Mouse (Mus musculus): ENCODE data around the gene Srprb. TPM values are rescaled to one million over a fixed set of nuclear protein-coding genes. Genes with fewer than 3 reads are reported as not detected.

The Srprb gene
- polyA plus RNA-seq, 1 experiment from 2014 or later, result 55.1 TPM

GRCm38 (mm10) chr9:103205786-103206185 is 3.8 kb upstream of the Srprb start:
- Histone ChIP-seq H3K9ac (replicated peaks) (no peak overlapping the region), H3K27me3 (no peaks in the 10 kb centered on the region), H3K9me3 (no peaks in the 10 kb centered on the region), H3K4me2 (replicated peaks) (no peak overlapping the region), H3K4me3 (replicated peaks) (no peak overlapping the region), H3K4me1 (replicated peaks) (peaks cover 14% of the 10 kb centered on the region), H3K36me3 (no peaks in the 10 kb centered on the region), H3K27ac (no peak overlapping the region)
- WGBS, result 94% methylated on average over 5 of the region's 5 CpGs
- ATAC-seq, result no peak

GRCm38 (mm10) chr9:103188416-103188815 is 13.5 kb downstream of the Srprb start:
- no peaks in the 10 kb centered on the region for H3K4me1 ChIP-seq (replicated peaks)
- peaks cover 65% of the 10 kb centered on the region for H3K36me3 ChIP-seq
- no peak overlapping the region for H3K27ac ChIP-seq
- no peaks in the 10 kb centered on the region for H3K9me3 ChIP-seq
- no peak overlapping the region for H3K4me3 ChIP-seq (replicated peaks)
- ATAC-seq, result no peak
- 86% methylated on average over 4 of the region's 4 CpGs for WGBS
- H3K4me2 ChIP-seq (replicated peaks), result no peak overlapping the region
- H3K27me3 ChIP-seq, result no peaks in the 10 kb centered on the region
- H3K9ac ChIP-seq (replicated peaks), result no peak overlapping the region

GRCm38 (mm10) chr9:103186747-103187146 is 15.2 kb downstream of the Srprb start:
- no peak overlapping the region for H3K4me2 ChIP-seq (replicated peaks)
- H3K27ac ChIP-seq, result no peak overlapping the region
- no peak overlapping the region for H3K4me3 ChIP-seq (replicated peaks)
- no peaks in the 10 kb centered on the region for H3K4me1 ChIP-seq (replicated peaks)
- no peaks in the 10 kb centered on the region for H3K27me3 ChIP-seq
- H3K36me3 ChIP-seq, result peaks cover 61% of the 10 kb centered on the region
- no peak overlapping the region for H3K9ac ChIP-seq (replicated peaks)
- no peaks in the 10 kb centered on the region for H3K9me3 ChIP-seq
- WGBS, result 80% methylated on average over 9 of the region's 9 CpGs
- no peak for ATAC-seq

GRCm38 (mm10) chr9:103185946-103186345 is 16.0 kb downstream of the Srprb start:
- 94% methylated on average over 8 of the region's 8 CpGs for WGBS
- peaks cover 57% of the 10 kb centered on the region for H3K36me3 ChIP-seq
- no peak overlapping the region for H3K27ac ChIP-seq
- ATAC-seq, result no peak
- no peak overlapping the region for H3K9ac ChIP-seq (replicated peaks)
- H3K27me3 ChIP-seq, result no peaks in the 10 kb centered on the region
- peaks cover 3% of the 10 kb centered on the region; the same call in 1 of the 2 replicates for H3K4me1 ChIP-seq (replicated peaks)
- no peak overlapping the region for H3K4me3 ChIP-seq (replicated peaks)
- H3K9me3 ChIP-seq, result no peaks in the 10 kb centered on the region
- H3K4me2 ChIP-seq (replicated peaks), result no peak overlapping the region

GRCm38 (mm10) chr9:103184855-103185254 is 17.1 kb downstream of the Srprb start:
- H3K4me1 ChIP-seq (replicated peaks), result peaks cover 13% of the 10 kb centered on the region
- H3K36me3 ChIP-seq, result peaks cover 48% of the 10 kb centered on the region

GRCm38 (mm10) chr9:103181886-103182285 is 20.1 kb downstream of the Srprb start:
- 88% methylated on average over 8 of the region's 8 CpGs for WGBS

More at GRCm38 (mm10) chr9:103184855-103185254, 17.1 kb downstream of the Srprb start:
- Histone ChIP-seq H3K27me3 (no peaks in the 10 kb centered on the region), H3K9ac (replicated peaks) (no peak overlapping the region), H3K9me3 (no peaks in the 10 kb centered on the region), H3K27ac (no peak overlapping the region), H3K4me2 (replicated peaks) (no peak overlapping the region), H3K4me3 (replicated peaks) (no peak overlapping the region)
- WGBS, result 75% methylated on average over 4 of the region's 4 CpGs
- ATAC-seq, result no peak

GRCm38 (mm10) chr9:103180807-103181565 is 21.0 kb downstream of the Srprb start:
- no peaks in the 10 kb centered on the region for H3K27me3 ChIP-seq
- peak overlapping the region; percentile 53 for H3K27ac ChIP-seq
- no peaks in the 10 kb centered on the region for H3K9me3 ChIP-seq
- H3K4me3 ChIP-seq (replicated peaks), result peak overlapping the region; percentile 32
- 5% methylated on average over 20 of the region's 20 CpGs for WGBS
- peak overlapping the region; percentile 56 for H3K9ac ChIP-seq (replicated peaks)
- peaks cover 57% of the 10 kb centered on the region for H3K36me3 ChIP-seq
- peaks cover 13% of the 10 kb centered on the region for H3K4me1 ChIP-seq (replicated peaks)
- peak overlapping the region; percentile 56 for H3K4me2 ChIP-seq (replicated peaks)
- ATAC-seq, result peak; percentile 82

More at GRCm38 (mm10) chr9:103181886-103182285, 20.1 kb downstream of the Srprb start:
- Histone ChIP-seq H3K9ac (replicated peaks) (no peak overlapping the region), H3K27ac (no peak overlapping the region), H3K4me2 (replicated peaks) (no peak overlapping the region), H3K27me3 (no peaks in the 10 kb centered on the region), H3K36me3 (peaks cover 52% of the 10 kb centered on the region), H3K4me1 (replicated peaks) (peaks cover 13% of the 10 kb centered on the region), H3K4me3 (replicated peaks) (no peak overlapping the region), H3K9me3 (no peaks in the 10 kb centered on the region)
- no peak for ATAC-seq

- no peak for ATAC-seq
- H3K36me3 ChIP-seq, result peaks cover 64% of the 10 kb centered on the region
- H3K4me2 ChIP-seq (replicated peaks), result peak overlapping the region; percentile 56
- WGBS, result 80% methylated on average over 3 of the region's 3 CpGs
- H3K27me3 ChIP-seq, result no peaks in the 10 kb centered on the region
- peak overlapping the region; percentile 53 for H3K27ac ChIP-seq
- no peak overlapping the region for H3K4me3 ChIP-seq (replicated peaks)
- H3K4me1 ChIP-seq (replicated peaks), result peaks cover 13% of the 10 kb centered on the region
- H3K9me3 ChIP-seq, result no peaks in the 10 kb centered on the region
- peak overlapping the region; percentile 56 for H3K9ac ChIP-seq (replicated peaks)
Measured at GRCm38 (mm10) chr9:103180303-103180702, 21.6 kb downstream of the Srprb start.

- H3K27ac ChIP-seq, result no peak overlapping the region
- H3K4me2 ChIP-seq (replicated peaks), result no peak overlapping the region
- H3K9me3 ChIP-seq, result no peaks in the 10 kb centered on the region
- H3K4me1 ChIP-seq (replicated peaks), result peaks cover 8% of the 10 kb centered on the region
- no peaks in the 10 kb centered on the region for H3K27me3 ChIP-seq
- H3K4me3 ChIP-seq (replicated peaks), result no peak overlapping the region
- ATAC-seq, result no peak
- no peak overlapping the region for H3K9ac ChIP-seq (replicated peaks)
- WGBS, result 97% methylated on average over 7 of the region's 7 CpGs
- peaks cover 79% of the 10 kb centered on the region for H3K36me3 ChIP-seq
Measured at GRCm38 (mm10) chr9:103175692-103176091, 26.2 kb downstream of the Srprb start.

- H3K9ac ChIP-seq (replicated peaks), result no peak overlapping the region
- no peaks in the 10 kb centered on the region for H3K9me3 ChIP-seq
- no peak overlapping the region for H3K4me3 ChIP-seq (replicated peaks)
- peaks cover under 1% of the 10 kb centered on the region; the same call in 1 of the 2 replicates for H3K4me1 ChIP-seq (replicated peaks)
- H3K4me2 ChIP-seq (replicated peaks), result no peak overlapping the region
- no peak overlapping the region for H3K27ac ChIP-seq
- 66% methylated on average over 6 of the region's 6 CpGs for WGBS
- ATAC-seq, result no peak
- H3K36me3 ChIP-seq, result peaks cover 85% of the 10 kb centered on the region
- no peaks in the 10 kb centered on the region for H3K27me3 ChIP-seq
Measured at GRCm38 (mm10) chr9:103174771-103175519, 27.0 kb downstream of the Srprb start.

- no peak overlapping the region for H3K27ac ChIP-seq
- no peaks in the 10 kb centered on the region for H3K9me3 ChIP-seq
- H3K4me1 ChIP-seq (replicated peaks), result no peaks in the 10 kb centered on the region
- ATAC-seq, result no peak
- no peak overlapping the region for H3K9ac ChIP-seq (replicated peaks)
- WGBS, result 81% methylated on average over 7 of the region's 7 CpGs
- H3K4me2 ChIP-seq (replicated peaks), result no peak overlapping the region
- H3K4me3 ChIP-seq (replicated peaks), result no peak overlapping the region
- H3K27me3 ChIP-seq, result no peaks in the 10 kb centered on the region
- H3K36me3 ChIP-seq, result peaks cover 93% of the 10 kb centered on the region
Measured at GRCm38 (mm10) chr9:103168771-103169170, 33.2 kb downstream of the Srprb start.

GRCm38 (mm10) chr9:103168046-103168445 is 33.9 kb downstream of the Srprb start:
- Histone ChIP-seq H3K36me3 (peaks cover 93% of the 10 kb centered on the region), H3K9ac (replicated peaks) (no peak overlapping the region), H3K27me3 (no peaks in the 10 kb centered on the region), H3K4me1 (replicated peaks) (0 out of 2 replicates have a peak, but pooled peaks cover 5% of the 10 kb centered on the region), H3K27ac (no peak overlapping the region), H3K4me3 (replicated peaks) (no peak overlapping the region), H3K4me2 (replicated peaks) (no peak overlapping the region), H3K9me3 (no peaks in the 10 kb centered on the region)
- peak; percentile 53 for ATAC-seq
- 63% methylated on average over 6 of the region's 6 CpGs for WGBS
